Mouse (Mus musculus) liver, adult 2 months (tissue): ENCODE measurements at regions not wholly inside any gene's neighbourhood (a gene's known extent, or its start where the extent isn't known, plus 50 kb on each side); places are given as distances from the start of the nearest gene placed in this dataset.

Source experiments
- DNase-seq: peaks from one replicate; pipeline ENCODE4 v3.0.0-alpha.2; 2011; ENCODE audit warnings: low read depth, low spot score; ENCODE audit errors: extremely low read depth
- H3K27ac ChIP-seq: fragments of 200-500 bp; replicated peaks from 2 replicates; pipeline ENCODE4 v1.5.1; 2012; ENCODE audit warnings: low read depth, mild to moderate bottlenecking, control low read depth, inconsistent platforms, low read length; ENCODE audit not compliant: insufficient read depth
- H3K27me3 ChIP-seq: fragments of 200-500 bp; 2 replicates; pipeline ENCODE4 v1.6.1; 2012; ENCODE audit warnings: mild to moderate bottlenecking, moderate library complexity, low read length, inconsistent platforms; ENCODE audit not compliant: control insufficient read depth, insufficient read depth
- H3K36me3 ChIP-seq: fragments of 200-500 bp; 2 replicates; pipeline ENCODE4 v1.6.1; 2012; ENCODE audit warnings: low read length, inconsistent platforms; ENCODE audit not compliant: control insufficient read depth, insufficient read depth
- H3K4me1 ChIP-seq: fragments of 200-500 bp; 2 replicates; pipeline ENCODE4 v1.6.1; 2011; ENCODE audit warnings: low read length; ENCODE audit not compliant: control insufficient read depth, insufficient read depth
- H3K4me3 ChIP-seq: fragments of 200-500 bp; 2 replicates; pipeline ENCODE4 v1.5.1; 2011; ENCODE audit warnings: low read depth, mild to moderate bottlenecking, control low read depth, low read length, moderate library complexity; ENCODE audit not compliant: insufficient read depth
- H3K79me2 ChIP-seq: fragments of 200-500 bp; 2 replicates; pipeline ENCODE4 v1.6.1; 2012; ENCODE audit warnings: inconsistent platforms, mild to moderate bottlenecking, low read length, moderate library complexity; ENCODE audit not compliant: control insufficient read depth, insufficient read depth
- H3K9ac ChIP-seq: fragments of 200-500 bp; 2 replicates; pipeline ENCODE4 v1.6.1; 2012; ENCODE audit warnings: low read depth, mild to moderate bottlenecking, control low read depth, inconsistent platforms, low read length
- CTCF ChIP-seq: fragments of 200-500 bp; IDR thresholded peaks from 2 replicates; pipeline ENCODE4 v1.5.1; 2011; ENCODE audit warnings: low read depth, low read length, control low read depth
- POLR2A ChIP-seq: fragments of 200-500 bp; IDR thresholded peaks from 2 replicates; pipeline ENCODE4 v1.6.1; 2011; ENCODE audit warnings: low read length, control low read depth; ENCODE audit not compliant: insufficient read depth; ENCODE audit errors: extremely low read depth
- WGBS: fragments of 180-500 bp; shearing (Covaris S2); methylation state at CpG from one replicate; pipeline ENCODE4 v1.1.7; 2018; 5-methylcytosine and 5-hydroxymethylcytosine counted together

DNA sequence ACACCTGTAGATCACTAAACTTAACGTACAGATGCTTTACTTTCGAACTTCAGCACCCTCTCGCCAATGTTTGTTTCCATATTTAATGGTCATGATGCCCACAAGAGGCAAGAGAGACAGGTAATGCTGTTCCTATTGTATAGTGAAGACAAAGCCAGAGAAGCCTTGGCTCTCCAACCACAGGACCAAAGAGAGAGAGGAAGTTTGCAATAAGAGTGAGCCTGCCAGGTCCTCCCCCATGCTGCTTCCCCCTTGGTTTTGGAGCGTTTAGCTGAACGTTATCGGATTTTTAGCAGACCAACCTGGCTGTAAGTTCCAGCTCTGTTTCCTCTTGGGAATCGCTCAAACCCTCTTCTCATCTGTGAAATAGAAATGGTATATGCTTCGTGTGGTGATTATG, 150.1 kb upstream of the Bmper start:
- Histone ChIP-seq H3K4me3 (no peak overlapping the region), H3K4me1 (no peaks in the 10 kb centered on the region), H3K36me3 (no peaks in the 10 kb centered on the region), H3K9ac (no peak overlapping the region), H3K79me2 (no peaks in the 10 kb centered on the region), H3K27me3 (no peaks in the 10 kb centered on the region), H3K27ac (no peak overlapping the region)
- WGBS, result 77% methylated on average over 8 of the region's 8 CpGs
- DNase-seq, result no peak
- no peak for TF ChIP-seq POLR2A
- TF ChIP-seq CTCF, result no peak

DNA sequence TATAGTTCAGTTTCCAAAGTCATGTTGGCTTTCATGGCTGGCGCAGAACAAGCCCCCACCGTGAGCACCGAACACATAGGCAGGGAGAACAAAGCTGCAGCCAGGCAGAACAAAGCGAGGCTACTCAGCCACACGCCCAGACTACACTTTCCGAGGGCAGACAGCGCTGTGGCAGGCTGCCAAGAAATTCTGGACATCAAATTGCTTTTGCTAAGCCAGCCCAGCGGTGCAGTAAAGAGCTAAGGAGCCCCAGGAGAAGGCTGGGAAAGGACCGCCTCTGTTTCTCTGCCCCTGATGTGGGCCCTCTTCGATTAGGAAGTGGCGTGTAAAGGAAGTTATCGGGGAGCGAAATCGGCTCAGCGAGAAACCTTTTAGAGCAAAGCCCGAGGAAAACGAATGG, 139.3 kb upstream of the Bmper start:
- Histone ChIP-seq H3K4me1 (no peaks in the 10 kb centered on the region), H3K27me3 (no peaks in the 10 kb centered on the region), H3K9ac (no peak overlapping the region), H3K27ac (no peak overlapping the region), H3K79me2 (no peaks in the 10 kb centered on the region), H3K4me3 (no peak overlapping the region), H3K36me3 (no peaks in the 10 kb centered on the region)
- no peak for DNase-seq
- TF ChIP-seq CTCF (no peak), POLR2A (no peak)
- 51% methylated on average over 17 of the region's 17 CpGs for WGBS

DNA sequence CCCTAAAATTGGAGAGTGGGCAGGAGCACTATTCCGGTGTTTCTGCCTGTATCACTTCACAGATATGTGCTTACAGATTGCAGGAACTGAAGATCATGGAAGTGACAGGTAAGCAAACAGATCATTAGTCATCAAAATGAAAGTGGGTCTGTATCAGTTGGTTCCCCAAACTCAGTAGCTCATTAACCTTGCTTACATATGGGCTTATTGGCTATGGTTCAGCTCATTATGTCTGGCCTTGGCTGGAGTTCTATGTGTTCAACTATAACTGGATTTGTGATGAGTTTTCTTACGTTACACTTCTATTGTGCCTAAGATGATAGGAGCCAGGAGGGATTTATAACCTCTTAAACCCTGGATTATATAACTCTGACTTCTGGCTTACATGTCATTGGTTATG, 133.5 kb upstream of the Bmper start:
- no peak for TF ChIP-seq CTCF
- TF ChIP-seq POLR2A, result no peak
- H3K27ac ChIP-seq, result no peak overlapping the region
- H3K27me3 ChIP-seq, result no peaks in the 10 kb centered on the region
- H3K4me3 ChIP-seq, result no peak overlapping the region
- no peaks in the 10 kb centered on the region for H3K79me2 ChIP-seq
- H3K9ac ChIP-seq, result no peak overlapping the region
- no peaks in the 10 kb centered on the region for H3K36me3 ChIP-seq
- no peaks in the 10 kb centered on the region for H3K4me1 ChIP-seq
- WGBS, result 82% methylated on average over 2 of the region's 2 CpGs
- DNase-seq, result no peak

DNA sequence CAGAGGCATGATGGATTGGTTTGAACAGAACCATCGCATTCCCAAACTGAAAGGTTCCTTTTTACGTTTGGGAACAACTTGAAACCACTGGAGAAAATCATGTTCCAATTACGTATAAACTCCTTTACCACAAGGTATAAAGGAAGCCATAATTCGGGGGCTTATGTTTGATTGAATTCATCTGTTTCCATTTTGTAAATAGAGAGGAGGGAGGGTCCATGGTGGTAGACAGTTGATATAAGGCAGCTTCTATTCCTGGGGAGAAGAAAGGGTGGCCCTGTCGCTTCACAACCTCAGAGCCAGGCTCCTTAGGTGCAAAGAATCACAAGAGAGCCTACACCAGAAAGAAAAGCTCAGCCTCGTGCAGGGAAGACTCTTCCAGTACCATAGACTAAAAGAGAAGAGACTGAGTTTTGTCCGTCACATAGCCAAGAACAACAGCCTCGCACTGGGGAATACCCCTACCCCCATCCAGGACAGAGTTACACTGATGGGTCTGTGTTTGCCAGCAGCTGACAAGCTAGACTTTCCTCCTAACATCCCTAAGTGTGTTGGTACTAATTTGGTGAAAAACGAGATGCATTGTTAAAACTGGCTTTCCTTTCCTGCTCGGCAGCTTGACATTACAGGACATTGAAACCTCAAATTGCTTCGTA, 125.6 kb upstream of the Bmper start:
- DNase-seq, result no peak
- no peaks in the 10 kb centered on the region for H3K36me3 ChIP-seq
- no peaks in the 10 kb centered on the region for H3K79me2 ChIP-seq
- no peak overlapping the region for H3K27ac ChIP-seq
- H3K4me1 ChIP-seq, result no peaks in the 10 kb centered on the region
- no peaks in the 10 kb centered on the region for H3K27me3 ChIP-seq
- no peak overlapping the region for H3K4me3 ChIP-seq
- H3K9ac ChIP-seq, result no peak overlapping the region
- 85% methylated on average over 11 of the region's 11 CpGs for WGBS
- TF ChIP-seq CTCF, result no peak
- TF ChIP-seq POLR2A, result no peak

DNA sequence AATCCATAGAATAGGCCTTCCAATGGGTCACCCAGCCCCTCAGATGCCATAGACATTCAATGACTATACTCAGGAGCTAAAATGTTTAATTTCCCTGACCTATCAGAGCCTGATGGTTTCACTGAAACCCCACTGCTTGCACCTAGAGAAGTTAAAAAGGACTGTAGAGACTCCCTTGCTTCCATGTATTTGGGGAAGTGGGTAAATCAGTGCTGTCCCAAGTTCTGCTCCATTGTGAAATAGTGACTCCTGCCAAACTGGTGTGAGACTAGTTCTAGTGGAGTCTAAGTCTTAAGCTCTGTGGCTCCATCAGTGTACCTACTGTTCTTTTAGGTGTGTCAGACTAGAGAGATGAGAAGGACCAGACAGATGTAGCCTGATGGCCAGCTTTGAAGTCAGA, 121.3 kb upstream of the Bmper start:
- H3K9ac ChIP-seq, result no peak overlapping the region
- H3K27me3 ChIP-seq, result no peaks in the 10 kb centered on the region
- H3K27ac ChIP-seq, result no peak overlapping the region
- H3K4me3 ChIP-seq, result no peak overlapping the region
- no peak for TF ChIP-seq CTCF
- no peak for TF ChIP-seq POLR2A
- no peaks in the 10 kb centered on the region for H3K4me1 ChIP-seq
- no peaks in the 10 kb centered on the region for H3K79me2 ChIP-seq
- no peak for DNase-seq
- no peaks in the 10 kb centered on the region for H3K36me3 ChIP-seq

DNA sequence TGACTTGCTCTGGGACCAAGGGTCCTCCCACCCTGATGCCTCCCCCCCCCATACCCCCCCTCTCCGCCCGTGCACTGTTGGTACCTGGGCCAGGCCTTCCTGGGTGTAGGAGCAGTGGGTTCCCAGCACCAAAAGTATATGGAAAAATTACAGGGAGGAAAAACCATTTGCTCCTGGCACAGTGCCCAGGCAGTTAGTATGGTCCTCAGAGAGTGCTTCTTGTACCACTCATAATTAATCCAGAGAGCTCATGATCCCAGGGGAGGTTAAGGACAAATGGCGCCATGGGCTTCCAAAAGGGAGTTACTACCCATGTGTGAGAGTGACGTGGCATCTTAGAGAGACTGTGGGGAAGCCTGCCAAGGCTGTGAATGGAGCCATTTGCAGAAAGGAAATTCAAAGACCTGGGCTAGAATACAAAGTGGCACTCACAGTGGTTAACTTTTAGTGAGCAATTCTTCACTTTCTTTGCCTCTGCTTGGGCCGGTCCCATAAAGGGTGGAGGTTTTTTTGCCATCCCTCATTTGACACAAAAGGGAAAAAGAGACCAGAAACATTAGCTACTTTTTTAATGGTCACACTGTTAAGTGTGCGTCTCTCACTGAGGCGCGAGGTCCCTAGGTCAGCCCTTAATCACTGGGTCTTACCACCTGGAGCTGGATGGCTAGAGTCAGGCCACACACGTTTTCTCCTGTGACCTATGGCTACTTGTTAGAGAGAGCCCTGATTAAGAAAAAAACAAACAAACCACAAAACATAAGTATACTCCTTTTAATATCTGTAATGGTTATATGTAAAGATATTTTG, 120.7 kb upstream of the Bmper start:
- no peaks in the 10 kb centered on the region for H3K79me2 ChIP-seq
- H3K27me3 ChIP-seq, result no peaks in the 10 kb centered on the region
- H3K4me1 ChIP-seq, result no peaks in the 10 kb centered on the region
- TF ChIP-seq POLR2A (no peak), CTCF (no peak)
- no peaks in the 10 kb centered on the region for H3K36me3 ChIP-seq
- H3K9ac ChIP-seq, result no peak overlapping the region
- no peak for DNase-seq
- H3K4me3 ChIP-seq, result no peak overlapping the region
- H3K27ac ChIP-seq, result no peak overlapping the region
- WGBS, result 93% methylated on average over 9 of the region's 9 CpGs
